In genomic region chr9:66236615-66237014, GRCm38 (mm10) we compare ENCODE assay signal across 27 mouse cellular contexts.
"Had no signal": no experiment of that assay in that cellular context is flagged by ENCODE, and none has a peak within 500 bp of the region (broad histone marks: within the 10 kb centered on the region; RNA-seq: fewer than 3 reads in every experiment).

No protein-coding gene starts in this region.

- H3K4me2 ChIP-seq: heart, embryonic 12.5 days; hindbrain, embryonic 12.5 days; hindbrain, embryonic 14.5 days; intestine, embryonic 15.5 days; limb, embryonic 12.5 days; limb, embryonic 15.5 days; liver, embryonic 12.5 days had no signal

- DNase-seq: gastrocnemius, adult 2 months; gastrocnemius, postnatal 10 days; gastrocnemius, postnatal 25 days; heart, adult 18-20 months; heart, postnatal 10 days; heart, postnatal 4 days; kidney, adult 18-20 months; kidney, adult 8-10 months; kidney, postnatal 10 days; kidney, postnatal 25 days; kidney, postnatal 4 days; layer of hippocampus, postnatal 36 days; left cerebral cortex, postnatal 4 days had no signal

- H3K4me3 ChIP-seq: gastrocnemius, adult 2 months; heart, embryonic 10.5 days; heart, embryonic 12.5 days; hindbrain, embryonic 10.5 days; hindbrain, embryonic 12.5 days; intestine, embryonic 15.5 days; layer of hippocampus, adult 2 months; limb, embryonic 12.5 days; limb, embryonic 15.5 days; liver, embryonic 12.5 days had no signal

- ATAC-seq: hindbrain, embryonic 16.5 days; inflammation-experienced regulatory T-cells, adult 6 months; intestine, embryonic 15.5 days; intestine, postnatal 0 days; liver, embryonic 12.5 days had no signal

- H3K27ac ChIP-seq: gastrocnemius, adult 2 months; heart, embryonic 10.5 days; hindbrain, embryonic 10.5 days; hindbrain, embryonic 12.5 days; hindbrain, embryonic 14.5 days; intestine, embryonic 15.5 days; layer of hippocampus, adult 2 months; limb, embryonic 12.5 days; limb, embryonic 15.5 days; liver, embryonic 12.5 days; liver, embryonic 14.5 days had no signal

- H3K9ac ChIP-seq: heart, embryonic 12.5 days; hindbrain, embryonic 12.5 days; hindbrain, embryonic 14.5 days; intestine, embryonic 15.5 days; limb, embryonic 12.5 days; limb, embryonic 15.5 days; liver, embryonic 12.5 days; liver, embryonic 14.5 days had no signal

- H3K9me3 ChIP-seq: heart, embryonic 10.5 days; hindbrain, embryonic 10.5 days; intestine, embryonic 15.5 days; limb, embryonic 12.5 days; limb, embryonic 15.5 days; liver, embryonic 12.5 days had no signal

- H3K27me3 ChIP-seq: heart, embryonic 12.5 days; hindbrain, embryonic 12.5 days; intestine, embryonic 15.5 days; limb, embryonic 12.5 days; limb, embryonic 15.5 days; liver, embryonic 12.5 days had no signal

- H3K36me3 ChIP-seq: heart, embryonic 10.5 days; hindbrain, embryonic 10.5 days; hindbrain, embryonic 12.5 days; intestine, embryonic 15.5 days; limb, embryonic 12.5 days; limb, embryonic 15.5 days; liver, embryonic 12.5 days had no signal
